Mouse (Mus musculus): ENCODE results near the gene St8sia1. TPM values are rescaled to one million over a fixed set of nuclear protein-coding genes. Genes with fewer than 3 reads are reported as not detected.
A peak's percentile ranks its signal among the peaks of the same experiment; 100 is the strongest.

The St8sia1 gene
- polyA plus RNA-seq, 1 experiment from 2014 or later = 4.7 TPM

- no peak for ATAC-seq
- H3K9me3 ChIP-seq (replicated peaks; ENCODE audit: control insufficient read depth, low read length) = no peaks in the 10 kb centered on the region
- no peaks in the 10 kb centered on the region for H3K27me3 ChIP-seq (replicated peaks; ENCODE audit: control insufficient read depth, insufficient read depth, low read length)
- no peaks in the 10 kb centered on the region for H3K36me3 ChIP-seq (ENCODE audit: control insufficient read depth, insufficient read depth, low read length)
- WGBS = 92% methylated on average over 4 of the region's 4 CpGs
- H3K27ac ChIP-seq (ENCODE audit: low read depth, low read length) = no peak overlapping the region
- DNase-seq (ENCODE audit: low spot score) = no peak
- no peak overlapping the region for H3K4me3 ChIP-seq (ENCODE audit: low read depth, low read length)
- H3K4me2 ChIP-seq (ENCODE audit: low read length) = no peak overlapping the region
- no peaks in the 10 kb centered on the region for H3K4me1 ChIP-seq (ENCODE audit: control insufficient read depth, insufficient read depth, low read length)
- no peak overlapping the region for H3K9ac ChIP-seq (ENCODE audit: low read length)
These were observed 104.3 kb downstream of the St8sia1 start for GRCm38 (mm10) chr6:142859946-142860345.

GRCm38 (mm10) chr6:142858937-142859336 lies 105.3 kb downstream of the St8sia1 start:
- Histone ChIP-seq H3K4me1 (ENCODE audit: control insufficient read depth, insufficient read depth, low read length) (no peaks in the 10 kb centered on the region), H3K27ac (ENCODE audit: low read depth, low read length) (no peak overlapping the region), H3K9me3 (replicated peaks; ENCODE audit: control insufficient read depth, low read length) (no peaks in the 10 kb centered on the region), H3K36me3 (ENCODE audit: control insufficient read depth, insufficient read depth, low read length) (no peaks in the 10 kb centered on the region), H3K27me3 (replicated peaks; ENCODE audit: control insufficient read depth, insufficient read depth, low read length) (no peaks in the 10 kb centered on the region), H3K9ac (ENCODE audit: low read length) (no peak overlapping the region), H3K4me3 (ENCODE audit: low read depth, low read length) (no peak overlapping the region), H3K4me2 (ENCODE audit: low read length) (no peak overlapping the region)
- DNase-seq (ENCODE audit: low spot score) (no peak), ATAC-seq (no peak)
- WGBS = 91% methylated on average over 2 of the region's 2 CpGs

GRCm38 (mm10) chr6:142856258-142856874 lies 107.9 kb downstream of the St8sia1 start:
- Histone ChIP-seq H3K27ac (ENCODE audit: low read depth, low read length) (no peak overlapping the region), H3K4me3 (ENCODE audit: low read depth, low read length) (no peak overlapping the region), H3K36me3 (ENCODE audit: control insufficient read depth, insufficient read depth, low read length) (no peaks in the 10 kb centered on the region), H3K9ac (ENCODE audit: low read length) (no peak overlapping the region), H3K27me3 (replicated peaks; ENCODE audit: control insufficient read depth, insufficient read depth, low read length) (no peaks in the 10 kb centered on the region), H3K4me2 (ENCODE audit: low read length) (no peak overlapping the region), H3K9me3 (replicated peaks; ENCODE audit: control insufficient read depth, low read length) (no peaks in the 10 kb centered on the region), H3K4me1 (ENCODE audit: control insufficient read depth, insufficient read depth, low read length) (no peaks in the 10 kb centered on the region)
- DNase-seq (ENCODE audit: low spot score) (no peak), ATAC-seq (peak; percentile 45; the same call in 1 of the 2 replicates)
- WGBS = 63% methylated on average over 3 of the region's 3 CpGs

DNA sequence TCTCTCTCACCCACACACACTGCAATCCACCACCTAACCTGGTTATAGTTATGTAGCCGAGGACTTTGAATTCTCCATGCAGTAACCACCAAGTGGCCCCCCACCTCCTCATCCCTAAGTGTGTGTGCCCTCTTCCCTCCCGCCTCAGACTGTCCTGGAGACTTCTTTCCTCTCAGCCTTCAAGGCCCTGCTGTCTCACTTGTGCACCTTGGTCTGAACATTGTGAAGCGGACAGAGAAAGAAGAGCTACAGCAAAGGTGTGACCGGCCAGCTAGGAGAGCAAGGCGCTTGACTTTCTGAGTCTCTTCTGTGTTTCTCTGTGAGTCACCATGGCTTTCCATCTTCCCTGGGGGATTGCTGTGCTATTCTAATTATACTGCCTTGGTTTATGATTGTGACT lies 108.5 kb downstream of the St8sia1 start:
- 0 out of 2 replicates have a peak, but pooled peaks have one; percentile 2 for ATAC-seq
- Histone ChIP-seq H3K36me3 (ENCODE audit: control insufficient read depth, insufficient read depth, low read length) (no peaks in the 10 kb centered on the region), H3K9me3 (replicated peaks; ENCODE audit: control insufficient read depth, low read length) (no peaks in the 10 kb centered on the region), H3K27me3 (replicated peaks; ENCODE audit: control insufficient read depth, insufficient read depth, low read length) (no peaks in the 10 kb centered on the region), H3K4me3 (ENCODE audit: low read depth, low read length) (no peak overlapping the region), H3K27ac (ENCODE audit: low read depth, low read length) (no peak overlapping the region), H3K9ac (ENCODE audit: low read length) (no peak overlapping the region), H3K4me2 (ENCODE audit: low read length) (no peak overlapping the region), H3K4me1 (ENCODE audit: control insufficient read depth, insufficient read depth, low read length) (no peaks in the 10 kb centered on the region)
- no peak for DNase-seq (ENCODE audit: low spot score)
- 93% methylated on average over 5 of the region's 5 CpGs for WGBS

DNA sequence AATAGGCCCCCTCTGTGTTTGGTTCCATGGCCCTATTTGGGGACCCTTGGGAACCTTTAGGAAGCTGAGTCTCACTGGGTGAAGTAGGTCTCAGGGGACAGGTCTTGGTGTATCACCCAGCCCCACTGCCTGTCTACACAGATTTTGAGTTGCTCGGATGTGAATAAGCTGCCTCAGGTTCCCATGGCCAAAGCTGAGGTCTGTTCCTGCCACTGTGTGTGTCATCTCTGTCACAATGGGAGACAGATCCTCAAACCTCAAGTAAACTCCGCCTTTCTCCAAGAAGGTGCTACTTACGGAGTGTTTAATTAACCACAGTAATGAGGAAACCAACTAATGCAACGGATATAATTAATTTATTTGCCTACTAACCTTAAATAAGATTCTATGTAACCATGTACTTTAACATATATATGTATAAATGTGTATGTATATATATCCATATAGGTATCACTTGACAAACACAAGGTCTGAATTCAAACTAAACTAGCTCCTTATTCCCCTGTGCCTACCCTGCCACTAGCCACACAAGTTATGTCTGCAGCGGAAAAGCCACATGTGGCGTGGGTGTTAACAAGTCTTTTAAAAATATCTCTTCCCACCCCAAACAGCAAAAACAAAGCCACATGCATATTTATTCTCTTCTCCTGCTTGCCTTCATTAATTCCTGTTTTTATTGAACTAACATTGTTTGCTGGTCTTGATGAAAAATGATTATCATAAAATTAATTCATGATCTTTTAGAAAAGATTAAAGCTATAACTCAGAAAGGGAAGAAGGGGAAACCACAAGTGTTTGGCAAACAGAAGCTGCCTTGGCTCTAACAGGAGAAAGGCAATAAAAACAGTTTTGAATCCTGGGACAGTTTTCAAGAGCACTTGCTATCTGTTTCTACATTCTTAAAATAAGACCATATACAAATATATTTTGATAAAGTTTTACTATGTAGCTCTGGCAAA lies 111.6 kb downstream of the St8sia1 start:
- H3K4me1 ChIP-seq (ENCODE audit: control insufficient read depth, insufficient read depth, low read length) = no peaks in the 10 kb centered on the region
- H3K27me3 ChIP-seq (replicated peaks; ENCODE audit: control insufficient read depth, insufficient read depth, low read length) = no peaks in the 10 kb centered on the region
- no peaks in the 10 kb centered on the region for H3K9me3 ChIP-seq (replicated peaks; ENCODE audit: control insufficient read depth, low read length)
- WGBS = 80% methylated on average over 6 of the region's 6 CpGs
- ATAC-seq = no peak
- no peak overlapping the region for H3K4me2 ChIP-seq (ENCODE audit: low read length)
- H3K27ac ChIP-seq (ENCODE audit: low read depth, low read length) = no peak overlapping the region
- H3K4me3 ChIP-seq (ENCODE audit: low read depth, low read length) = no peak overlapping the region
- no peak for DNase-seq (ENCODE audit: low spot score)
- no peaks in the 10 kb centered on the region for H3K36me3 ChIP-seq (ENCODE audit: control insufficient read depth, insufficient read depth, low read length)
- no peak overlapping the region for H3K9ac ChIP-seq (ENCODE audit: low read length)

DNA sequence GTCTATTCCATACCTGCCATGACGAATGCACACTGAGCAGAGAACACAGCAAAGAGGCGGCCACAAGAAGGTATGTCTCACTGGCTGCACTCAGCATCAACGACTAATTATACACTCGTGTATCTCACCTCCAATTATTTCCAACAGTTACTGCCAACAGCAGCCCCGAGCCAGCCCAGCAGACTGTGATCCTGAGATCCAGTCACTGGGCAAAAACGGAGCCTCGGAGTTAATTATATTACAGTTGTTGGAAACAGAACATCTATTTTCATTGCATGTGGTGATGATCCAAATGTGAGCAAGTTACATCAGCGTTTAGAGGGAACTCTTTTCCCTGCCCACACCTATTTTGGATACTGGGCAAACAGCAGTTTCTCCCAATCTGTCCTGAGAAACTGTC lies 113.8 kb downstream of the St8sia1 start:
- Histone ChIP-seq H3K36me3 (ENCODE audit: control insufficient read depth, insufficient read depth, low read length) (no peaks in the 10 kb centered on the region), H3K9me3 (replicated peaks; ENCODE audit: control insufficient read depth, low read length) (no peaks in the 10 kb centered on the region), H3K27ac (ENCODE audit: low read depth, low read length) (no peak overlapping the region), H3K27me3 (replicated peaks; ENCODE audit: control insufficient read depth, insufficient read depth, low read length) (no peaks in the 10 kb centered on the region), H3K9ac (ENCODE audit: low read length) (no peak overlapping the region), H3K4me3 (ENCODE audit: low read depth, low read length) (no peak overlapping the region), H3K4me2 (ENCODE audit: low read length) (no peak overlapping the region), H3K4me1 (ENCODE audit: control insufficient read depth, insufficient read depth, low read length) (no peaks in the 10 kb centered on the region)
- DNase-seq (ENCODE audit: low spot score) (no peak), ATAC-seq (no peak)
- WGBS = 77% methylated on average over 8 of the region's 8 CpGs

DNA sequence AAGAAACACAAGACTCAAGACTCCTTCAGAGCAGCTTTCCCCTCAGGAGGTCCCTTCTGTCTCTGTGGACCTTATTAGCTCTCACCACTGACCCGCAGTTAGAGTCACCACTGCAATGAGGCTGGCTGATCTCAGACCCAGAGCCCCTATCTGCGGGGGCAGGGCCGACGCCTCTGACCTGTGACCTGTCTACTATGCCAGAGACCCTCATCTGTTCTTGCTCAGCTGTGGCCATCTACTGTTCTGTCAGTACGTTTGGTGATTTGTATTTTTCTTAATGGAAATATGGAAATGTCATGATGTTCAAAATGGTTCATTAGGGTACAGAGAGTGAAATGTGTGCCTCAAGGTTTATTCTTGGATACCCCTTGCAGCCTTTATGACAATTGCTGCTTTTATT lies 114.9 kb downstream of the St8sia1 start:
- 73% methylated on average over 5 of the region's 5 CpGs for WGBS
- Histone ChIP-seq H3K36me3 (ENCODE audit: control insufficient read depth, insufficient read depth, low read length) (no peaks in the 10 kb centered on the region), H3K4me1 (ENCODE audit: control insufficient read depth, insufficient read depth, low read length) (no peaks in the 10 kb centered on the region)

GRCm38 (mm10) chr6:142847914-142848674 lies 116.2 kb downstream of the St8sia1 start:
- no peak for ATAC-seq
- Histone ChIP-seq H3K27me3 (replicated peaks; ENCODE audit: control insufficient read depth, insufficient read depth, low read length) (no peaks in the 10 kb centered on the region), H3K9ac (ENCODE audit: low read length) (no peak overlapping the region), H3K36me3 (ENCODE audit: control insufficient read depth, insufficient read depth, low read length) (no peaks in the 10 kb centered on the region), H3K4me3 (ENCODE audit: low read depth, low read length) (no peak overlapping the region), H3K4me1 (ENCODE audit: control insufficient read depth, insufficient read depth, low read length) (no peaks in the 10 kb centered on the region), H3K4me2 (ENCODE audit: low read length) (no peak overlapping the region), H3K27ac (ENCODE audit: low read depth, low read length) (no peak overlapping the region), H3K9me3 (replicated peaks; ENCODE audit: control insufficient read depth, low read length) (no peaks in the 10 kb centered on the region)
- WGBS = 80% methylated on average over 8 of the region's 8 CpGs
- no peak for DNase-seq (ENCODE audit: low spot score)

More for the DNA sequence above, 114.9 kb downstream of the St8sia1 start:
- H3K27ac ChIP-seq (ENCODE audit: low read depth, low read length) = no peak overlapping the region
- H3K27me3 ChIP-seq (replicated peaks; ENCODE audit: control insufficient read depth, insufficient read depth, low read length) = no peaks in the 10 kb centered on the region
- ATAC-seq (no peak), DNase-seq (ENCODE audit: low spot score) (no peak)
- no peaks in the 10 kb centered on the region for H3K9me3 ChIP-seq (replicated peaks; ENCODE audit: control insufficient read depth, low read length)
- H3K4me2 ChIP-seq (ENCODE audit: low read length) = no peak overlapping the region
- H3K4me3 ChIP-seq (ENCODE audit: low read depth, low read length) = no peak overlapping the region
- no peak overlapping the region for H3K9ac ChIP-seq (ENCODE audit: low read length)
